Mouse (Mus musculus) G1E (cell line): Measurements from ENCODE around the gene Top2b.

Experiments
- CTCF ChIP-seq: IDR thresholded peaks from 2 replicates; pipeline ENCODE4 v1.5.1; 2012; ENCODE audit warnings: low read depth, low read length, inconsistent platforms, mixed read lengths
- GATA1 ChIP-seq: IDR thresholded peaks from 2 replicates; pipeline ENCODE4 v1.6.1; 2012; ENCODE audit warnings: borderline replicate concordance, low read length, inconsistent platforms, mixed read lengths
- TAL1 ChIP-seq: conservative IDR thresholded peaks from 2 replicates; pipeline ENCODE4 v1.6.1; 2012; ENCODE audit warnings: low read depth, low read length, inconsistent platforms, mixed read lengths

DNA sequence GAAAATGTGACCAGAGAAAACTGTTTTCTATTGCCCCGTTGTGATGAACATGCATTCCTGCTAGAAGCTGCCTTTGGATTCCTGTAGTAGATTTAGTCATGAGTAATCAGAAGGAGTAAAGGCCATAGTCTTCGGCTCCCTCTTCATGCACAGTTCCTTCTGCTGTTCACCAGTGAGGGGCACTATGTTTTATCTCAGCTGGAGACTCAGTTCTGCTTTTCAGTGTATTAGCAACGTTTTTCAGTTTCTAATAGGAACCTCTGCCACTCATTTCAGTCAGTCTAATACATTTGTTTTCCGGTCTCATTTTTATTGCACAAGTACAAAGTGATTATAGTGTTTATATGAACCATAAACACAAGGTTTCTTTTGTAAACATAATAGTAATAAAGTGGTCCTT lies 62.6 kb downstream of the Top2b start:
- no peak for TF ChIP-seq CTCF
- TF ChIP-seq GATA1 = no peak
- TF ChIP-seq TAL1 = no peak
